Mouse (Mus musculus) embryonic facial prominence, embryonic 14.5 days (tissue): Measurements from ENCODE around the gene Grin2b. TPM values are rescaled to one million over a fixed set of nuclear protein-coding genes. Genes with fewer than 3 reads are reported as not detected.

Experiments
- ATAC-seq: fragments of 200-750 bp; cut with Nextera tagmentation; 2 replicates; pipeline ENCODE4 v1.8.0; 2017; ENCODE audit warnings: low read depth, moderate number of reproducible peaks, moderate TSS enrichment
- DNase-seq: peaks from one replicate; pipeline ENCODE4 v3.0.0-alpha.2; 2015; ENCODE audit warnings: low spot score
- H3K27ac ChIP-seq: fragments of 300-500 bp; sonication (generic); replicated peaks from 2 replicates; pipeline ENCODE4 v1.5.1; 2014; ENCODE audit warnings: low read depth, mild to moderate bottlenecking, low read length, moderate library complexity
- H3K27me3 ChIP-seq: fragments of 300-500 bp; sonication (generic); replicated peaks from 2 replicates; pipeline ENCODE4 v1.6.1; 2014; ENCODE audit warnings: low read length; ENCODE audit not compliant: control insufficient read depth, insufficient read depth
- H3K36me3 ChIP-seq: fragments of 300-500 bp; sonication (generic); 2 replicates; pipeline ENCODE4 v1.6.1; 2014; ENCODE audit warnings: low read length, mixed read lengths; ENCODE audit not compliant: control insufficient read depth, insufficient read depth
- H3K4me1 ChIP-seq: fragments of 300-500 bp; sonication (generic); 2 replicates; pipeline ENCODE4 v1.6.1; 2014; ENCODE audit warnings: antibody characterized with exemption, low read length; ENCODE audit not compliant: control insufficient read depth, insufficient read depth
- H3K4me2 ChIP-seq: fragments of 300-500 bp; sonication (generic); 2 replicates; pipeline ENCODE4 v1.6.1; 2014; ENCODE audit warnings: low read depth, mild to moderate bottlenecking, low read length, moderate library complexity, mixed read lengths
- H3K4me3 ChIP-seq: fragments of 300-500 bp; sonication (generic); 2 replicates; pipeline ENCODE4 v1.5.1; 2014; ENCODE audit warnings: low read depth, mild to moderate bottlenecking, low read length
- H3K9ac ChIP-seq: fragments of 300-500 bp; sonication (generic); 2 replicates; pipeline ENCODE4 v1.6.1; 2014; ENCODE audit warnings: low read depth, mild to moderate bottlenecking, low read length, moderate library complexity, mixed read lengths
- H3K9me3 ChIP-seq: fragments of 300-500 bp; sonication (generic); 2 replicates; pipeline ENCODE4 v1.6.1; 2016; ENCODE audit warnings: low read length; ENCODE audit not compliant: control insufficient read depth
- WGBS: fragments of 180-500 bp; shearing (Covaris S2); extraction: QIAGEN DNeasy Blood & Tissue Kit; methylation state at CpG from one replicate; pipeline ENCODE4 v1.1.7; 2014; 5-methylcytosine and 5-hydroxymethylcytosine counted together
- polyA plus RNA-seq: library from polyadenylated mRNA; unstranded; fragments of >200 nt; fragmentation: Nextera tagmentation; extraction: Ambion mirVana; gene quantifications from 2 replicates; pipeline ENCODE4 v1.2.1, GENCODE M21; 2014

Gene Grin2b
- polyA plus RNA-seq: 0.56 and 2.1 TPM in 2 replicates

DNA sequence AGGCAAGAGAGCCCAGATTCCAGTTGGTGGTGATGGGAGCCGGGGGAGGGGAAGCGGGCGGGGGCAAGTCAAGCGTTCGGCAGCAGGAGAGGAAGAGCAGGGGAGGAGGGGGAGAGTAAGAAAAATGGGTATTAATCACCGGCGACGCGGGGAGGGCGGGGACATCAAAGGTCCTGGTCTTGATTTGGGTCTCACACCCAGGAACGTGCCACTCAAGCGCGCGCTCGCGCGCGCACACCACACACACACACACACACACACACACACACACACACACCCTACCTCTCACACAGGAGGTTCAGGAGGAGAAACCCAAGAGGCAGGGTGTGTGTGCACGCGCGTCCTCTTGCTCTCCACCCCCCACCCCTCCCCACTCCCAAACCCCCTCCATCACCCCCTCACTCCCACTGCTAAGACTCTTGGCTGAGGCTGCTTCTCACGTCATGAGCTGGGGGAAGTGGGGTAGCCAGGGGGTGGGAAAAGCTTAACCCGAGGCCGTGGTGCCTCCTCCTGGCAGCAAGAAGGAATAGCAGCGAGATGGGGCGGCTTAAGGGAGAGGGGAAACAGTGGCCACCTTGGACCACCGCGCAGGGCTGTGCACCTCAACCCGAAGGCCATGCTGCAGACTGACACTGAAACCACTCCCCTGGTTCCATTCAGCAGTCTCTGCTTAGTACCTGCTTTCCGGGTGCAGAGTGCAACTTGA lies at the start of gene Grin2b:
TSS of gene Grin2b (minus strand) at position 321 of the 706 bp plus-strand sequence.
- H3K27ac ChIP-seq: no peak within 1 kb of the TSS; the same call in 1 of the 2 replicates
- peak within 1 kb of the TSS; percentile 97 for H3K4me2 ChIP-seq
- H3K4me3 ChIP-seq: peak within 1 kb of the TSS; percentile 53
- H3K9ac ChIP-seq: peak within 1 kb of the TSS; percentile 54
- H3K27me3 ChIP-seq: peaks cover 39% of the 10 kb centered on the region
- no peaks in the 10 kb centered on the region for H3K36me3 ChIP-seq
- H3K9me3 ChIP-seq: no peaks in the 10 kb centered on the region
- DNase-seq (peak; percentile 77), ATAC-seq (peak; percentile 73)
- H3K4me1 ChIP-seq: 0 out of 2 replicates have a peak, but pooled peaks cover 6% of the 10 kb centered on the region
- 2% methylated on average over 17 of the region's 30 CpGs for WGBS

DNA sequence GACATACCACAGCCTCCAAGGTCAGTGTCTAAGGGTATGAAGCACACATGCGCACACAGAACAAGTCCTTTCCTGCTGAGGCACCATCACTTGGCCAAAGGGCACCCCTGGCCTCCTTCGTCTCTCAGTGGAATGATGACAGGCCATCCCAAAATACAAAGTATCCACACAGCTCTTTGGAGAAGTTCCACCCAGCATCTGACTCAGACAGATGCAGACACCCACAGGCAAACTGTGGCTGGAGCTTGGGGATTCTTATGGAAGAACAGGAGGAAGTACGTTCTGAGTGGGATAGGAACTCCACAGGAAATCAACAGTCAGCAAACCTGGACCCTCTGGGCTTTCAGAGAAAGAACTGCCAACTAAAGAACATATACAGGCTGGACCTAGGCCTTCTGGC lies 48.6 kb upstream of the Grin2b start:
- Histone ChIP-seq H3K27ac (no peak overlapping the region), H3K9me3 (no peaks in the 10 kb centered on the region), H3K36me3 (no peaks in the 10 kb centered on the region), H3K4me1 (no peaks in the 10 kb centered on the region), H3K9ac (no peak overlapping the region), H3K4me3 (no peak overlapping the region), H3K27me3 (no peaks in the 10 kb centered on the region), H3K4me2 (no peak overlapping the region)
- 80% methylated on average over 3 of the region's 3 CpGs for WGBS
- DNase-seq: no peak
- no peak for ATAC-seq

DNA sequence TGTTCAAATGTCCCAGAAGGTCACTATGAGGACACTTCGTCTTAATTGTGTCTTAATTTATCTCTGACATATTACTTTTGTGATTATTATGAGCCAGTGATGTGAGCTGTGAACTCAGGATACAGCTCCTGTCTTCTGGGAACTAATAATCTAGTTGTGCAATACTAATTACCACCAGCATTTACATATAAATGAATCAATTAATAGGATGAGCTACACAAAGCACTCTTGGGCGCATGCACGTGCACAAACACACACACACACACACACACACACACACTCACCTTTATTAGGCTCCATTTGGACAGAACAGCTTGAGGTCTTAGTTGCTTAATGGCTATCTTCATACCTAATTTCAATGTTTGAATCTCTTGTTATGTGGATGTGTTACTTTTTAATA lies 37.1 kb upstream of the Grin2b start:
- no peaks in the 10 kb centered on the region for H3K36me3 ChIP-seq
- DNase-seq (no peak), ATAC-seq (no peak)
- 80% methylated on average over 3 of the region's 3 CpGs for WGBS
- H3K27me3 ChIP-seq: no peaks in the 10 kb centered on the region
- no peak overlapping the region for H3K27ac ChIP-seq
- no peaks in the 10 kb centered on the region for H3K4me1 ChIP-seq
- no peaks in the 10 kb centered on the region for H3K9me3 ChIP-seq
- no peak overlapping the region for H3K9ac ChIP-seq
- H3K4me3 ChIP-seq: no peak overlapping the region
- H3K4me2 ChIP-seq: no peak overlapping the region

DNA sequence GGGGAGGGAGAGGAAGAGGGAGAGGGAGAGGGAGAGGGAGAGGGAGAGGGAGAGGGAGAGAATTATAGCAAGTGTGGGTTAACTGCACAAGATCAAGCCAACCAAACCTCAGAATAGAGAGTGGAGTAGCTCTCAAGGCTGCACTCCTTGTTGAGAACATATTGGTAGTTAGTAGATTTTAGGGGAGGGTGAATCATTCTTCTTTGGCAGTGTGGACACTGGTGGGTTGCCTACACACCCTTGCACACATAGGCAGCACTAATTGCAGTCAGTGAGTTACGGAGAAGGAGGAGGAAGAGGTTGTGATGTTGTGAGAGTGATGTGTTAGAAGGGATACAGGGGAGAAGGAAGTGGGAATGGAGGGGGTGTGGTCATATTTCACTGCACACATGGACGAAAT lies 26.5 kb upstream of the Grin2b start:
- no peak overlapping the region for H3K9ac ChIP-seq
- no peaks in the 10 kb centered on the region for H3K4me1 ChIP-seq
- 86% methylated on average over 2 of the region's 2 CpGs for WGBS
- no peak overlapping the region for H3K27ac ChIP-seq
- H3K4me3 ChIP-seq: no peak overlapping the region
- ATAC-seq (no peak), DNase-seq (no peak)
- no peaks in the 10 kb centered on the region for H3K27me3 ChIP-seq
- no peaks in the 10 kb centered on the region for H3K9me3 ChIP-seq
- no peaks in the 10 kb centered on the region for H3K36me3 ChIP-seq
- no peak overlapping the region for H3K4me2 ChIP-seq

DNA sequence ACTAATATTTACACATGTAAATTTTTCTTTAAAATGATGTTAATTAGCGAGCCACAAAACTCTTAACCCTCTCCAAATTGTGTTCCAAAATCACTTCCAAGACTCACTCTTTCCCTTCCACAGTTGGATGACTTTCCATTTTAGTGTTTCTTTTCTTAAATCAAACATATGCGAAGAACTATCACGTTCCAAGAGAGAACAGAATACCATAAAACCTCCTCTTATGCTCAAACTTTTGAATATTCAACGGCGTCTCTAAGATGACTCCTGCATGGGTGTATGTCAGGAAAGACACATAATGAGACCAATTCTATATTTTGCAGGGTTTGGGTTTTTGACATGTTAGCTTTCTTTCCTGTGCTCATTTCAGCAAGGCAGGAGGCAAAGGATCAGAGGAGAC lies 21.3 kb upstream of the Grin2b start:
- no peaks in the 10 kb centered on the region for H3K9me3 ChIP-seq
- DNase-seq (no peak), ATAC-seq (no peak)
- no peaks in the 10 kb centered on the region for H3K4me1 ChIP-seq
- H3K36me3 ChIP-seq: no peaks in the 10 kb centered on the region
- H3K4me2 ChIP-seq: no peak overlapping the region
- no peak overlapping the region for H3K27ac ChIP-seq
- H3K27me3 ChIP-seq: no peaks in the 10 kb centered on the region
- no peak overlapping the region for H3K9ac ChIP-seq
- H3K4me3 ChIP-seq: no peak overlapping the region
- 70% methylated on average over 5 of the region's 5 CpGs for WGBS

DNA sequence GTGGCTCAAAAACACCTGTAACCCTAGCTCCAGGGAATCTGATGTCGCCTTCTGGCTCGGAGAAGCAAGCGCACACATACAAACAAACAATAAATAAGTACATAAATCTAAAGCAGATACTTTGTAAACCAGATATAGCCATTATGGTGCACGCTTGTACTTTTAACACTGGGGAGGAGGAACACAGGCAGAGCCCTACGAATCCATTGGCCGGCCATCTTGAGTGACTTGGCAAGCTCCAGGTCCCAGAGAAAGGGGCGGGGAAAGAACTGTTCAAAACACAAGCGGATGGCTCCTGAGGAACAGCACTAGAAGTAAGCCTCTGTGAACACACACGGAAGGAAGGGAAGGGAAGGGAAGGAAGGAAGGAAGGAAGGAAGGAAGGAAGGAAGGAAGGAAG lies 4.8 kb upstream of the Grin2b start:
- H3K27me3 ChIP-seq: peaks cover 11% of the 10 kb centered on the region
- WGBS: 79% methylated on average over 9 of the region's 9 CpGs
- H3K4me2 ChIP-seq: no peak overlapping the region
- H3K27ac ChIP-seq: no peak overlapping the region
- H3K4me1 ChIP-seq: no peaks in the 10 kb centered on the region
- H3K36me3 ChIP-seq: no peaks in the 10 kb centered on the region
- H3K9me3 ChIP-seq: no peaks in the 10 kb centered on the region
- no peak for ATAC-seq
- no peak overlapping the region for H3K9ac ChIP-seq
- H3K4me3 ChIP-seq: no peak overlapping the region
- no peak for DNase-seq

DNA sequence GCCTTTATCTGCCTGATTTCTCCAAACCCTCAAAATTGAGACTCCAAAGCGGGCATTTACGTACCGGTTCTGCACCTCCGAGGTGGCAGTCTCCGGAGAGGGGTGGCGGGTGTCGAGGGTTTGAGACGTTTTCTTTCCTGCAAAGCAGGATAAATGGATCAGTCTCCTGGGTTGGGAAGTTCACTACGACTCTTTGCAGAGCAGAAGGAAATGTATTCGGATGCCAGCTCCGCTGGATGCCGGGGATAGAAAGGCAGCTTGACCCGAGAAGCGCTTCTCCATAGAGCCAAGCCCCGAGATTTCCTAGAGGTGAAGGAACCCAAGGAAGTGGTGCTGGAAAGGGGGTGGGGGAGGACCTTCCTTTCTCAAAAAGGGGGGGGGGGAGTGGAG lies 515 bp downstream of the Grin2b start:
- Histone ChIP-seq H3K4me2 (peak overlapping the region; percentile 97), H3K9ac (peak overlapping the region; percentile 54), H3K4me3 (peak overlapping the region; percentile 53), H3K4me1 (0 out of 2 replicates have a peak, but pooled peaks cover 6% of the 10 kb centered on the region), H3K27ac (no peak overlapping the region), H3K36me3 (no peaks in the 10 kb centered on the region), H3K27me3 (peaks cover 39% of the 10 kb centered on the region), H3K9me3 (no peaks in the 10 kb centered on the region)
- DNase-seq (peak; percentile 16), ATAC-seq (0 out of 2 replicates have a peak, but pooled peaks have one; percentile 9)
- under 1% methylated on average over 15 of the region's 15 CpGs for WGBS

DNA sequence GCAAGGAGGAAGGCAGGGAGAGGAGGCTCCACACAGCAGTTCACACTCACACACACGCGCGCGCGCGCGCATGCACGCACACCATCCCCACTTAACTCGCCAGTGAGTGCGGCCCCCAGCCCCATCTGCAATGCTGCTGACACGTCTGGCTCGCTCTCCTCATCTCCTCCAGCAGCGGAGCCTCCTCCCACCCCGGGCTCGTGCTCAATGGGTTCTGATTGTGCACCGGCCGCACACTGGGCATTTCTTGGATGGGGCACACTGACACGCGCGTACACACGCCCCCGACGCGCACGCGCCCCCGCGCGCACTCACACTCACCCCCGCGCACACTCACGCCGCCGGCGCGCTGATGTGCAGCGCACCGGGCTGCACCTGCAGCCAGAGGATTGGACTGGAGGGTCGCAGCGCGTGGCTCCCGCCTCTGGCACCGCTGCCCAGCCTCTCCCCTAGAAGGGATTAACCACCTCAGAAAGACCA lies 1.1 kb downstream of the Grin2b start:
- peak overlapping the region; percentile 53 for H3K4me3 ChIP-seq

DNA sequence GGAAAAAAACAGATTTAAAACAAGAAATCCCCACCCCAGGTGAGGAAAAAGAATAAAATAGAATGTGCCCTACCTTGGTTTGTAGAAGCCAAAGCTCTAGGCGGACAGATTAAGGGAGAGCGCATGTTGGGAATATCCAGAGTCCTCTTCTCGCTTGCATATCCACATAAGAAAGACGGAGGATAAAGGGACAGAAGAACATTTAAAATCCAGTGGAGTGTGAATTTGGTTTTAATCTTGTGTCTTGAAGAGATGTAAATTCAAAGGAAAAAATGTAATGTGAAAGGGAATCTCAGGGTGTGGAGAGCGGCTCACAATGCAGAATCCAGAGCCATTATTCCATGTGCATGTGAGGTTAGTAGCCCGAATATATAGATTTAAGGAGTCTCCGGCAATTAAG lies 2.0 kb downstream of the Grin2b start:
- Histone ChIP-seq H3K36me3 (no peaks in the 10 kb centered on the region), H3K9me3 (no peaks in the 10 kb centered on the region), H3K9ac (no peak overlapping the region), H3K4me3 (peak overlapping the region; percentile 53), H3K4me2 (peak overlapping the region; percentile 97), H3K27me3 (peaks cover 39% of the 10 kb centered on the region), H3K4me1 (0 out of 2 replicates have a peak, but pooled peaks cover 6% of the 10 kb centered on the region), H3K27ac (no peak overlapping the region)
- 19% methylated on average over 7 of the region's 7 CpGs for WGBS
- DNase-seq: no peak
- no peak for ATAC-seq

More for the DNA sequence above, 1.1 kb downstream of the Grin2b start:
- peak overlapping the region; percentile 54 for H3K9ac ChIP-seq
- H3K4me1 ChIP-seq: 0 out of 2 replicates have a peak, but pooled peaks cover 6% of the 10 kb centered on the region
- no peaks in the 10 kb centered on the region for H3K36me3 ChIP-seq
- DNase-seq (peak; percentile 48), ATAC-seq (peak; percentile 70; the same call in 1 of the 2 replicates)
- H3K27me3 ChIP-seq: peaks cover 39% of the 10 kb centered on the region
- H3K4me2 ChIP-seq: peak overlapping the region; percentile 97
- WGBS: under 1% methylated on average over 25 of the region's 43 CpGs
- H3K9me3 ChIP-seq: no peaks in the 10 kb centered on the region
- no peak overlapping the region; the same call in 1 of the 2 replicates for H3K27ac ChIP-seq
